Mouse (Mus musculus): ENCODE data around the gene Tmsb15l. TPM values are rescaled to one million over a fixed set of nuclear protein-coding genes. Genes with fewer than 3 reads are reported as not detected.

The Tmsb15l gene
- total RNA-seq, 1 experiment from 2014 or later, result 6.6 TPM

Other genes starting within 250 kb of the Tmsb15l start
- 128 and 145 TPM in 2 replicates for gene Morf4l2, start 233.2 kb downstream of the Tmsb15l start, total RNA-seq (2017)
- gene Glra4, start 196.7 kb downstream of the Tmsb15l start, total RNA-seq (2017), result not detected in 2 replicates
- 4.2 and 4.4 TPM in 2 replicates for gene Plp1, start 154.2 kb downstream of the Tmsb15l start, total RNA-seq (2017)
- not detected in 2 replicates for gene Rab9b, start 108.1 kb downstream of the Tmsb15l start, total RNA-seq (2017)
- gene H2bfm, start 49.5 kb downstream of the Tmsb15l start, total RNA-seq (2017), result not detected in 2 replicates
- gene Tmsb15b2, start 1.4 kb downstream of the Tmsb15l start, total RNA-seq (2017), result 31.6 TPM in 1 of 2 replicates, not detected in the other
- gene Tmsb15b1, start within 50 bp of the Tmsb15l start, total RNA-seq (2017), result 5.3 and 7.0 TPM in 2 replicates
- 6.9 and 8.6 TPM in 2 replicates for gene Zcchc18, start 16.3 kb upstream of the Tmsb15l start, total RNA-seq (2017)
- 18.8 and 24.4 TPM in 2 replicates for gene Slc25a53, start 61.4 kb upstream of the Tmsb15l start, total RNA-seq (2017)
- 12.6 and 13.1 TPM in 2 replicates for gene Fam199x, start 72.7 kb upstream of the Tmsb15l start, total RNA-seq (2017)
- not detected in 2 replicates for gene Esx1, start 145.2 kb upstream of the Tmsb15l start, total RNA-seq (2017)